Mouse (Mus musculus) gastrocnemius, adult 2 months (tissue): ENCODE measurements around the gene Tldc1. TPM values are rescaled to one million over a fixed set of nuclear protein-coding genes. Genes with fewer than 3 reads are reported as not detected.

ENCODE experiments used
- DNase-seq: peaks from one replicate; pipeline ENCODE4 v3.0.0; 2022
- H3K27ac ChIP-seq: fragments of 200-600 bp; 2 replicates; pipeline ENCODE4 v1.8.1; 2022; ENCODE audit warnings: mild to moderate bottlenecking
- H3K4me3 ChIP-seq: fragments of 200-600 bp; 2 replicates; pipeline ENCODE4 v1.8.1; 2022; ENCODE audit warnings: mild to moderate bottlenecking, moderate library complexity
- CTCF ChIP-seq: fragments of 200-600 bp; IDR thresholded peaks from 2 replicates; pipeline ENCODE4 v1.8.1; 2022; ENCODE audit warnings: antibody characterized with exemption, mild to moderate bottlenecking, moderate library complexity
- intact Hi-C: fragments of 180-260 bp; cut with DNase I; formaldehyde crosslinking; loops from one replicate; pipeline ENCODE4 v1.15.1; 2025
- total RNA-seq, 2 experiments: library from RNA; stranded (reverse); gene quantifications; 2 replicates each; pipeline ENCODE4 v1.2.3; 2021

Gene Tldc1
- total RNA-seq, 2 experiments from 2014 or later = 3.0 to 3.3 TPM

GRCm38 (mm10) chr8:119781086-119781840 is 3.0 kb upstream of the Tldc1 start:
- H3K4me3 ChIP-seq = no peak overlapping the region
- DNase-seq = no peak
- intact Hi-C loops = loop anchor here (5.0 kb wide), 1 partner anchor 146 kb away; no protein-coding TSS in a partner anchor
- no peak for TF ChIP-seq CTCF
- H3K27ac ChIP-seq = no peak overlapping the region

- Histone ChIP-seq H3K4me3 (no peak overlapping the region), H3K27ac (no peak overlapping the region)
- intact Hi-C loops = loop anchor here (5.0 kb wide), 1 partner anchor 147 kb away; no protein-coding TSS in a partner anchor
- DNase-seq = no peak
- no peak for TF ChIP-seq CTCF
These were observed 2.3 kb upstream of the Tldc1 start for GRCm38 (mm10) chr8:119780402-119781049.

- peak overlapping the region; percentile 91 for H3K27ac ChIP-seq
- intact Hi-C loops = loop anchor here (1.0 kb wide), 2 partner anchors 80 to 93 kb away; no protein-coding TSS in a partner anchor
These were observed 959 bp upstream of the Tldc1 start for GRCm38 (mm10) chr8:119779013-119779737.

GRCm38 (mm10) chr8:119777765-119778164 is 451 bp downstream of the Tldc1 start:
- intact Hi-C loops = no loop called here
- Histone ChIP-seq H3K4me3 (peak overlapping the region; percentile 74), H3K27ac (peak overlapping the region; percentile 91)
- peak; percentile 59 for DNase-seq
- no peak for TF ChIP-seq CTCF

More at GRCm38 (mm10) chr8:119779013-119779737, 959 bp upstream of the Tldc1 start:
- peak; percentile 89 for TF ChIP-seq CTCF
- peak; percentile 84 for DNase-seq
- peak overlapping the region; percentile 74 for H3K4me3 ChIP-seq

GRCm38 (mm10) chr8:119776668-119777245 is 1.5 kb downstream of the Tldc1 start:
- no peak overlapping the region for H3K4me3 ChIP-seq
- no peak overlapping the region for H3K27ac ChIP-seq
- intact Hi-C loops = no loop called here
- no peak for DNase-seq
- TF ChIP-seq CTCF = no peak

- Histone ChIP-seq H3K4me3 (no peak overlapping the region), H3K27ac (no peak overlapping the region)
- DNase-seq = no peak
- intact Hi-C loops = no loop called here
- no peak for TF ChIP-seq CTCF
These were observed 12.3 kb downstream of the Tldc1 start for GRCm38 (mm10) chr8:119765761-119766444.

GRCm38 (mm10) chr8:119765311-119765710 is 12.9 kb downstream of the Tldc1 start:
- TF ChIP-seq CTCF = no peak
- intact Hi-C loops = no loop called here
- Histone ChIP-seq H3K27ac (no peak overlapping the region), H3K4me3 (no peak overlapping the region)
- no peak for DNase-seq

GRCm38 (mm10) chr8:119762226-119763220 is 15.7 kb downstream of the Tldc1 start:
- no peak overlapping the region for H3K4me3 ChIP-seq
- intact Hi-C loops = no loop called here
- H3K27ac ChIP-seq = no peak overlapping the region
- DNase-seq = no peak
- no peak for TF ChIP-seq CTCF

- no peak for DNase-seq
- intact Hi-C loops = no loop called here
- Histone ChIP-seq H3K4me3 (no peak overlapping the region), H3K27ac (no peak overlapping the region)
- TF ChIP-seq CTCF = no peak
These were observed 16.5 kb downstream of the Tldc1 start for GRCm38 (mm10) chr8:119761692-119762091.

- DNase-seq = no peak
- H3K27ac ChIP-seq = no peak overlapping the region
- H3K4me3 ChIP-seq = no peak overlapping the region
- no peak for TF ChIP-seq CTCF
- intact Hi-C loops = no loop called here
These were observed 21.7 kb downstream of the Tldc1 start for GRCm38 (mm10) chr8:119756538-119756937.

- DNase-seq = no peak
- no peak for TF ChIP-seq CTCF
- intact Hi-C loops = no loop called here
- H3K27ac ChIP-seq = no peak overlapping the region
- H3K4me3 ChIP-seq = no peak overlapping the region
These were observed 22.1 kb downstream of the Tldc1 start for GRCm38 (mm10) chr8:119756147-119756461.
